Mouse (Mus musculus) kidney, adult 2 months (tissue): Measurements from ENCODE around the gene Mettl9.

Experiments used
- CTCF ChIP-seq: fragments of 200-500 bp; conservative IDR thresholded peaks from 2 replicates; pipeline ENCODE4 v1.5.1; 2011; ENCODE audit warnings: low read depth, mild to moderate bottlenecking, control low read depth, low read length, moderate library complexity, mixed read lengths; ENCODE audit not compliant: insufficient read depth, insufficient read length
- POLR2A ChIP-seq: fragments of 200-500 bp; IDR thresholded peaks from one replicate; pipeline ENCODE4 v1.6.1; 2011; ENCODE audit warnings: low read depth, low read length, control low read depth

DNA sequence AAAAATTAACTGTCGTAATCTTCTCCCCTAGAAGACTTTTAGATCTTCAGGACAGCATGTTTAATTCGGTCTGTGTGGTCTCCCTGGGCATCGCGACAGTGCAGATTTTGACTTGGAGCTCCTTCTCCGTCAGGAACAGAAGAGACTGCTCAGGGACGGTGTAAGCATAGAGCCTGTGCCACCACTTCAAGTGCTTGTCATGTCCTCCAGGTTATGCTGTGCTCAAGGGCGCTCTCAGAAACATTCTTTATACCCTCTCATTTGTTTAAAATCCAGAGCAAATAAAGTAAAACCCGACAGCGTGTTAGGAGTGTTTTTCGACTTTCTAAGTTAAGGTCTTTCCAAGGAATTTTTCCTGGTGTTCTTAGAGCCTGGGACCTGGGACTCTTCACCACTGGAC, 19.8 kb upstream of the Mettl9 start:
- TF ChIP-seq POLR2A: no peak
- TF ChIP-seq CTCF: no peak
